Mouse (Mus musculus): ENCODE measurements around the gene Ccdc151. TPM values are rescaled to one million over a fixed set of nuclear protein-coding genes. Genes with fewer than 3 reads are reported as not detected.
A peak's percentile ranks its signal among the peaks of the same experiment; 100 is the strongest.

The Ccdc151 gene
- polyA plus RNA-seq, 1 experiment = 0.19 TPM

DNA sequence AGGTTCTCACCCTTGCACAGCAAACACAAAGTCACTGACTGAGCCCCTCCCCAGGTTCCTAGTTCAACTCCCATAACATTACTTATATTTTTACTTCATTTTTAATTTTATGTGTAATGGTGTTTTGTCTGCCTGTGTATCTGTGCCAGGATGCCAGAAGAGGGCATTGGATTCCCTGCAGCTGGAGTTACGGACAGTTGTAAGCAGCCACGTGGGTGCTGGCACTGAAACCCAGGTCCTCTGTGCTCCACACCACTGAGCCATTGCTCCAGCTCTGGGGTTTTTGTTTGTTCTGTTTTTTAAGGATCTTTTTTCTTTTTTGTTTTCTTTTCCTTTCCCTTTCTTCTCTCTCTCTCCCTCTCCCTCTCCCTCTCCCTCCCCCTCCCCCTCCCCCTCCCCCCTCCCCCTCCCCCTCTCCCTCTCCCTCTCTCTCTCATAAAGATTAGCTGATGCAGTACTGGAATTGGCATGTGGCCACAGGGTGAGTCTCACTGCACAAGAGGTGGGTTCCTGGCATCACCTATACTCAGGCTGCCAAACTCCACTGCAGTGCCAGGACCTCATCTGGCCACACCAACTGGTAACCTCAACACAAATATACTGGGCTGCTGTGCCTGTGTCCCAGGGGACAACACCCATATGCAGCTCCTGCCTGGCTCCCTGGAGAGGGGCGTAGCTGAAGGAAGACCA is 6.1 kb downstream of the Ccdc151 start:
- no peak for DNase-seq (ENCODE audit: low spot score)

DNA sequence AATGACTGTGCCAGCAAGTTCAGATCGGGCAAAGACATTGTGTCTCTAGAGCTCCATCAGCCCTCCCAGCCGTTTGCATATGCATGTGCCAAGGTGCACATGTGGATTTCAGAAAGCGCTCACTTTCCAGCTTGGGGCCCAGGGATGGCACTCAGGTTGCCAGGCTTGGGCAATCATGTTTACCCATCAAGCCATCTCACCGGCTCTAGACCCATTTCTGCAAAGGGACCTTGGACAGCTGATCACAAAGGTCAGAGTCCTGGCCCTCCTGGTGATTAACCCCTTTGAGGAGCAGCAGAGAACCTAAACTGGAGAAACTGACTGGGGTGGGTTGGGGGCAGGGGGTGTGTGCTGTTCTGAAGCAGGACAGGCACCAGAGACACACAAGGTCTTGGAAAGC is 10.2 kb downstream of the Ccdc151 start:
- no peak for DNase-seq (ENCODE audit: low spot score)

DNA sequence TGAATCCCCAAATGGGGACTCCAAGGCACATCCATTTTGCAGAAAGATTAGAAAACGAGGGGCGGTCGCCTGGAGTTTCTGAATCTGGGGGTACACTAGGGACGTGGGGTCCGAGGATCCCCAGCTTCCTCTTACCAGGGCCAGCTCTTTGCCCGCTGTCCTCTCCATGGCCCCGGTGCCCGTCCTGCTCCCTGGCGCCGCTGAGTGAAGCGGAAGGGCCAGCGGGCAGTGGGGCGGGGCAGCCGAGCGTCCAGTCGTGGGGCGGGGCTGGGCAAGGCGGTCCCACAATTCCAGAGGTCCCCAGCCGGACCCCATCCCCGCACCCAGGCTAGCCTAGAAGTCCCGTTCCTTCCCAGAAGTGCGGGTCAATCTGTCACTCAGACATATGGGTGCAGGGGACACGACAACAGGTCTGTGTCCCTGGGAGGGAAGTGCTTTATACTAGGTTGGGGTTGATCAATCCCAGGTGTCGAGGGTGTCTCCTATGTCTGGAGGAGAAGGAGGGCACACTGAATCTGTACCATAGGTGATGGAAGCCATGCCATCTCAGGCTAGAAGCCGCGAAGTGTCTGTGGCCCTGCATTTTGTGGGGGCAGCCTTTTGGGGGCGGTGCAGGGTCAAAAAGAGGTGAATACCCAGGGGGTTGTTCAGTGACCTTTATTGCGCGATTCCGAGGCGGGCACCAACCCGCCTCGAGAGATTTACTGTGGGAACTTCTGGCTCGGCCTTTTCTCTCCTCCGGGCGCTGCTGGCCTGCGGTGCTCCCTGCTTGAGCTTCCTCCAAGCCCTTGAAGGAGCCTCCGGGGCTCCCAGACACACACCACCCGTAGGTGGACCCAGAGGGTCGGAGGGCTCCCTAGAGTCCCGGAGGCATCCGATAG is 13.0 kb downstream of the Ccdc151 start, which contains the start of gene Rgl3:
TSS of gene Rgl3 (minus strand) at position 217 of the 881 bp plus-strand sequence.
- peak; percentile 59 for DNase-seq (ENCODE audit: low spot score)

DNA sequence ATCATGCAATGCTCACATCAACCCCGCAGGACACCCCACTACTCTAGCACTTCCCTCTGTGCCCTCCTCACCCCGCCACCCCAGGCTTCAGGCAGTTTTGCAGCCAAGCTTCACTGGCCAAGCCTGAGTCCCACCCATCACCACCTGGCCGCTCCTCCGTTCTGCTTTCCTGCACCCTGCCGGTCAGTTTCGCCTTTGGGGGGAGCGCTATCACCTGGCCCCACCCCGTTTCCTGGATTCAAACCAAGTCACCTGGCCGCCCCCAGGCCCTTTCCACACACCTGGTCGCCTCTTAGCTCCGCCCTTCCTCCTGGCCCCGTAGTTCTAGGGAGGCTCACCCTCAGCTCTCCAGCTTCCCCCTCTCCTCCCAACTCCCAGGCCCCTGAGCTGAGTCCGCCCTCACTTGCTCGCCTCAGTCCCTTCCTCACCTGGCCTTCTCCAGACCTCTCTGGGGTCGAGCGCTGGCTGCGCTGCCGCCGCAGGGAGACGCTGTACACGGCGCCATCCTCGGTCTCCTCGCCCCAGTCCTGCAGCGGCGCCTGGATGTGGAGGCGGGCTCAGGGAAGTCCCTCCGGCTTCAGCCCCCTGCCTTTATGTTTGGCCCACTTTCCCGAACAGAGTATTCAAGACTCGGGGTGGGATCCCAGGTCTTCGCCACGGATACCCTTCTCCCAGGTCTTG is 13.9 kb downstream of the Ccdc151 start:
- DNase-seq (ENCODE audit: low spot score) = peak; percentile 46

DNA sequence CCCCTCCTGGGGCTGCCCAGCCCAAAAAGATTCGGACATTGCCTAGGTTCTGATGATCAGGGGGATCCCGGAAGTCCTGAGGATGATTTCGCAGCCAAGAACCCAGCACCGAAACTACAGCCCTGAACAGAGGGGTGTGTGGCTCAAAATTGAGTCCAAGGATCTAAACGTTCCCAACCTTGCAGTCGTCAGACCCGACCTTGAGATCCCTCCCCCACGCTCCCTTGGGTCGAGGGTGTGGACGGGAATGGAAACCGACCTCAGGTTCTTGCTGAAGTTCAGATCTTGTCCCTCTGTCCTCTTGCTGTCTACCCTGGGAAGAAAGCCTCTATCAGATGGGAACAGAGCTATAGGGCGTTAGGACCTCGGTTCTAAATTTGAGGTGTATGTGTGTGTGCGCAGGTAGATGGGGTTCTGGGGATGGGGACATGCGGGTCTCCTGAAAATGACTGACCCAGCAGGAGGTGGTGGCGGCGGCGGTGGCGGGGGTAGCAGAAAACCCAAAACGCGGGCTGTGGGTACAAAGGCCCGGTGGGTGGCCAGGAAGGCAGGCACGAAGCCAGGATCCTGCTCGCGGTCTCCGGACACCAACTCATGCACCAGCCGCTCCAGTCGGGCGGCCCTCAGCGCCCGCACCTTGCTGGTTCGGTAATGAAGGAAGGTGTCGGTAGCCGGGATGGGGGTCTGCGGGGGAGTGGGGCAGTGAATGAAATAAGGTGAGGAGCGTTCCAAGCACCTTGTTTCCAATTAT is 14.7 kb downstream of the Ccdc151 start:
- no peak for DNase-seq (ENCODE audit: low spot score)

DNA sequence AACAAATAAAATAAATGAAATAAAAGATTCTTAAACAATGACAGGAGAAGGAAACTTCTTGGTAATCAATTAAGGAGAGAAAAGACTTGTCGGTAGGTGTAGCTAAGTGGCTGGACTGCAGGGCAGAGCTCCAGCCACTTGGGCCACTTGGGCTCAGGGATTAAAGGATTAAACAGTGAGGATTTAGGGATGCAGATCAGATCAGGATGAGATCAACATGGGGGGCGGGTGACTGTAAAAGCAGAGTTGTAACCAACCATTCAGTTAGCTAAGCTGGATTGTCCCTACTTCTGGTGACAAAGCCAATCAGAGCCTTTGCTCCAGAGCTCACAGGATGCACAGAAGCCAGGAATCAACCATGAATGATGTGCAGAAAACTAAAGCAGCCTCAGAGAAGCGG is 18.5 kb downstream of the Ccdc151 start:
- DNase-seq (ENCODE audit: low spot score) = no peak

DNA sequence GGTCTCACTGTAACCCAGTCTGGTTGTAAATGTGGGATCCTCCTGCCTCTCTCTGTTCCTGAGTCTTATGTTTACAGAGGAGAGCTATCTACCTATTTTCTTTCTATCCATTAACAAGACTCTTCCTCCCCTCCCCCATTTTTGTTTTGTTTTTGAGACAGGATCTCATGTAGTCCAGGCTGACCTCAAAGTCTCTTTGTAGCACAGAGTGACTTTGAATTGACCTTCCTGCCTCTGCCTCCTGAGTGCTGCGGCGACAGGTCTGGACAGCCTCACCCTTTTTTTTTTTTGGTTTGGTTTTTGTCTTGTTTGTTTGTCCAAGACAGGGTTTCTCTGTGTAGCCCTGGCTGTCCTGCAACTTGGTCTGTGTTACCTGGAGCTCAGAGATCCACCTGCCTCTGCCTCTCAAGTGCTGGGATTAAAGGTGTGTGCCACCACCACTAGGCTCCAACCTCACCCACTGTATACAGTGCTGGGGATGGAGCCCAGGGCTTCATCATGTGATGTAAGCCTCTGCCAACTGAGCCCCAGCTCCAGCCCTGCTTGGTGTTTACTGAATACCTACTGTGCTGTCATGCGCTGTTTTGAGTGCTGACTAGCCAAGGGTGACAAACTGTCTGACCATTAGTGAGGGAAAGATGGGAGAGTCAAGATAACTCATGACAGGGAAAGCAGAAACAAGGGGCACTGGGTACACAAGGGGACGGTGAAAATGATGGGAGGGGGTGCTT is 23.9 kb downstream of the Ccdc151 start:
- DNase-seq (ENCODE audit: low spot score) = no peak

DNA sequence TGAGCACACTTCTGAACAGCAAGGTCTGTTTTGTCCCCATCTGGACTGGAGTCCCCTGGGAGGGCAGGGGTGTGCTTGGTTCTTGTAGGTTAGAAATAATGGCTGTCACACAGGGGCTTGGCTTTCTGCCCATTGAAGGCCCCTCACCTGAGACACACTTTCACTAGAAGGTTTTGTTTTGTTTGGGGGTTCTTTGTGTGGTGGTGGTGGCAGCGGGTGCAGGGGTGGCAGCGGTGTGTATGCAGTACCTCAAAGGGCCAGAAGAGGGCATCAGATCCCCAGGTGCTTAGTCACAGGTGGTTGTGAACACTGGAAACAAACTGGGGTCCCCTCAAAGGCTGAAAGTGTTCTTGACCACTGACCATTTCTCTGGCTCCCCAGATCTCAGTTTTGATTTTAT is 24.5 kb downstream of the Ccdc151 start:
- DNase-seq (ENCODE audit: low spot score) = no peak

DNA sequence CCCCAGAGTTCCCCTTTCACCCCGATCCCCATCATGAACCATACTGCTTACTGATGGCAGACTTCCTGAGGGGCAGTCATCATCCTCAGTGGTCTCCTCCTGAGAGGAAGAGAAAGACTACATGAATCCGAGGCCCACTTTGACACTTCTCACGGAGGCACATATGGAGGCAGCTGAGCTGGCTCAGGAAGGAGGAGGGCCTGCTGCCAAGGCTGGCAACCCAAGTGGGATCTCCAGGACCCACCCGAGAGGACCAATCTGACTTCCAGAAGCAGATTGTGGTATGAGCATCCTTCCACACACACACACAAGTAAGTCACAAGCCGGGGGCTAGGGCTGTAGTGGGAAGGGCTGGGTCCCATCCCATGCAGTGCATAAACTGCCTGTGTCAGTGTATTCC is 25.1 kb downstream of the Ccdc151 start:
- DNase-seq (ENCODE audit: low spot score) = no peak

DNA sequence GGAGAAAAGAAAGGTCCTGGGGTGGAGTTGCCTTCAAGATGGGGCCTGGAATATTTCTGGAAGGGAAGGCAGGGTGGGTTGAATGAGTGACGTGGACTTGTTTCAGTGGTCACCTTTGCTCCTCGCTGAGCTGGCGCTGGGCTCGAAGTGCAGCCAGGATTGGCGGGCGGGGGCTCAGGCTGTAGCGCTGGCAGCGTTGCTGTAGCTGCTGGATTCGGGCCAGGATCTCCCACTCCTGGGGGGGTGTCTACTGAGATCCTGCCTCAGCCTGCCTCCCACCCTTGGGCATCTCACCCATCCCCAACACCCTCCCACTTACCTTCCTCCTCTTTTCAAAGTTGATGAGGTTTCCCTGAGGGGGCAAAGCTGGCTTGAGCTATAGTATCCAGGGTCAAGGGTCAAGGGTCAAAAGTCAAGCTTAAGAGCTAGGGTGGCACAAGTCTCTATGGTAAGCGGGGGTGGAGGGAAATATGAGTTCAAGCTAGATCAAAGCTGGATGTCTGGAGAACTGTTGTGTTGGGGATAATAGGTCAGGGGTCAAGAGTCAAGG is 25.7 kb downstream of the Ccdc151 start:
- DNase-seq (ENCODE audit: low spot score) = no peak

DNA sequence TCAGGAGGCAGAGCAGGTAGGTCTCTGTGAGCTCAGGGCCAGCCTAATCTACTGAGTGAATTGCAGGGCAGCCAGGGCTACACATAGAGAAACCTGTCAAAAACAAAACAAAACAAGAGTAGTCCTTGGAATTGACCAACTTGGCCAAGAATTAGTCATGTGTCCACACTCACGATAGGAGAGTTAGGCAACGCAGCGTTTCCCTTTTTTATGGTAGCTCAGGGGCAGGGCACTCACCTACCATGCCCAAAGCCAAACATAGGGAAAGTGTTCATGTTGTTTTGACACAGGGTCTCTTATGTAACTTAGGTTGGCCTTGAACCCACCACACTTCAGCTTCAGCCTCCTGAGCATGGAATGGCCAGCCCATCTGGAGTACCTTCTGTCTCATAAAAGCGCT is 33.1 kb downstream of the Ccdc151 start:
- no peak for DNase-seq (ENCODE audit: low spot score)

DNA sequence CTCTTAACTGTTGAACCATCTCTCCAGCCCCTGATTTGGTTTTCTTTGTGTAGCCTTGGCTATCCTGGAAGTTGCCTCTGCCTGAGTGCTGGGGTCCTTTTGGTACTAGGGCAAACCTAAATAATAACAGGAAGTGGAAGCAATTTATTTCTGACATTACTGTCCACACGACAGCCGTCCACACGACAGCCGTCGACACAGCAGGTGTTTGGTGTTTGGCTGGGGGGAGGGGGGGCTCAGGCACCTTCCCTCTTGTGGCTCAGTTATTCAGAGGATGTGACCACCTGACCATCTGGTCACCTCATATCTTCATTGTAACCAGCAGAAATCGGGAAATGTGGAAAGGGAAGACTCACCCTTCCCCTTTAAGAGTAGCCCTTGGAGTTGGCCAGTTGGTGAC is 33.6 kb downstream of the Ccdc151 start:
- DNase-seq (ENCODE audit: low spot score) = no peak

DNA sequence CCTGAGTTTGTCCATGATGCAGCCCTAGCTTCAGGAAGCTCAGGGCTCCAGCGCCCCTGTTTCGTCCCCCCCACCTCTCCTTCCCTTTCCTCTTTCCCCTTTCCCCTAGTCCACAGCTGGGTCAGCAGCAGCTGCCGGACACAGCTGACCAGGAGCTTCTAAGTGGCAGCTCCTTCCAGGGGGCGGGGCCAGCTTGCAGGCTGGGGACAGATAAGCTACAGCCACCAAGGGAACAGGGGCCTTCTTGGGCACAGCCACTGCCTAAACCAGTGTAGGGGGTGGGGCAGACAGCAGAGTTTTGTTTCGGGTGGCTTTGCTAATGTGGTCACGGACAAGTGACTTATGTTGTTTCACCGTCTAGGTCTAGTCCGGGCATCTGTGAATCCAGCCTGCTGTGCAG is 39.0 kb downstream of the Ccdc151 start, which contains the start of gene Epor:
TSS of gene Epor (minus strand) at position 90 of the 400 bp plus-strand sequence.
- DNase-seq (ENCODE audit: low spot score) = no peak

DNA sequence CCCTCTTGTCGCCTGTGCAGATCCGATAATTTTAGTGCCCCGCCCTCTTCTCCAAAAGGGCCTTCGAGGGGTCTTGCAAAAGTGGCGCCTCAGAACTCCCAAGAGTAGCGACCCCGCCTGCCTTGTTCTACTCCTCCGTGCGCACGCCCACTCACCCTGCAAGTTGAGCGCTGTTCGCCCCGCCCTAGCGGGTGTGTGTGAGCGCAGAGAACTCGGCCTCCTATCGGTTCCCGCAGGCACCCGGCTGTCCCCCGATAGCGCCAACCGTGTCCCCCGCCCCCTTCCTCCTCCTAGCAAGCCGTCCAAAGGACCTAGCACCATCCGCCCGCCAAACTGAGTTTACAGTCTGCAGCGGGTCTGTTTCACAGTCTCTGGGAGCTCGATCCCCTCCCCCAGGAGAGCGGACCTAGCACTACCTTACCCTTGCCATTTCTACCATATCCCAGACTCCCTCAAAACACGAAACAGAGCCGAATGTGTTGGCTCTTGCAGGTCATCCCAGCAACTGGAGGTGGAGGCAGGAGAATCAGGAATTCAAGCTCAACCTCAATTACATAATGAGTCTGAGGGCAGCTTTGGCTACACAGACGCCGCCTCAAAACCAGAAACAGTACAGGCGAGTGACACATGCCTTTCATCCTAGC is 39.9 kb downstream of the Ccdc151 start:
- no peak for DNase-seq (ENCODE audit: low spot score)

DNA sequence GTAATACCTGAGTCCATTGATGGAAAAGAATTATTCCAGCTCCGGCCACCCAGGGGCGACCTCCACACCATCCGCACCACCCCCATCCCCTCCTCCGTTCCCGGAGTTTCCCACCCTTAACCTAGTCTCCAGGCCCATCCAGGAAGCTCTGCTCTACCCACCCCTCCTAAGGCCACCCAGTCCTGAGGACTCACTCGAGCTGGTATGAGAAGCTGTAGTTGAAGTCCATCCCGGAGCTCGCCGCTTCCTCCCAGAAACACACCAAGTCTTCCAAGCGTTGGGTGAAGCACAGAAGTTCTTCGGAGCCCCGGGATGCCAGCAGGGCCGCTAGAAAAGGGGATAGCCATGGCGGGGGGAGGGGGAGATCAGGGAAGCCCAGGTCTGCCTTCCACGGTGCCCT is 40.4 kb downstream of the Ccdc151 start:
- no peak for DNase-seq (ENCODE audit: low spot score)

DNA sequence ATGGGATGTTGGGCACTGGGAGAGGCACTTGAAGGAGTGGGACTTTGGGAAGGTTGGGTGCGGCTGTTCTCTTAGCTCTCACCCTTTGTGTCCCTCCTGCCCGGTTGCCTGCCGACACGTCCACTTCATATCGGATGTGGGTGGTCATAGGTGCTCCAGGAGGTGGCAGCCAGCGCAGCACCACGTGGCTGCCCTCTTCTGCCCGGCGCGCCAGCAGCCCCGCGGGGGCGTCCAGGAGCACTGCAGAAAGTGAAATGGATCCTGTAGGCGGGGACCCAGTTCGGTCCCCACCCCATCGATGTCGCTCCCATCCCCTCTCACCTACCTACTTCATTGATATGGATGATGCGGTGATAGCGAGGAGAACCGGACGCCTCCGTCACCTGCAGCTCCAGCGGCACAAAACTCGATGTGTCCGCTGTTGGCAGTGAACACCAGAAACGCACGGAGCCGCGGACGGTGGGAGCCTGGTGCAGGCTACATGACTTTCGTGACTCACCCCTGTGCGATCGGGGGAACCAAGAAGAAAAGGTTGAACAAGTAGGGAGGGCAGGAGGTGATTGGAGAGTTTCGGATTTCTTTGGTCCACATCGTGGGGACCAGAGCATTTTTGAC is 41.0 kb downstream of the Ccdc151 start:
- no peak for DNase-seq (ENCODE audit: low spot score)

DNA sequence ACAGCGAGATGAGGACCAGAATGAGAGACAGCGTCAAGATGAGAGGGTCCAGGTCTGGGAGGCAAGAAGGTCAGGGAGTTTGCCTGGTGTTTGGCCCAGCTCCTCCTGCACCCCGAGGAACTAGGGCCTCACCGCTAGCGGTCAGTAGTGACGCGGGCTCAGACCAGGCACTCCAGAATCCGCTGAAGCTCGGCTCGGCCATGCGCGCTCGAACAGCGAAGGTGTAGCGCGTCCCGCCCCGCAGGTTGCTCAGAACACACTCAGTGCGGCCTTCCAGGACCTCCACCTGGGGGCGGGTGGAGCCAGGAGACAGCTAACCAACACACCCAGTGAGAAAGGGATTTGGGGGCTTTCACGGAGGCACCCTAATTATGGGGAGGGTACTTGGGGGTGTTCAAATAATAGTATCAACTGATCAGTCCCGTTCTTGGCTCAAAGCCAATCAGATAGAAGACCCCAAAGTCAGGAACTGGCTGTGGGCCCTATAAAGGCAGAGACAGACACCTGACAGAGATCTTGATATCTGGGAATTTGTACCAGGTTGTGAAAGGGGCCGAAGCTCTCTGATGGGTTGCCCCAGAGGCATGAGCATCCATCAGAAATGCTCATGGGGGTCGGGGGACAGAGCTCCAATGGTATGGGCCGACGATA is 41.8 kb downstream of the Ccdc151 start:
- no peak for DNase-seq (ENCODE audit: low spot score)

DNA sequence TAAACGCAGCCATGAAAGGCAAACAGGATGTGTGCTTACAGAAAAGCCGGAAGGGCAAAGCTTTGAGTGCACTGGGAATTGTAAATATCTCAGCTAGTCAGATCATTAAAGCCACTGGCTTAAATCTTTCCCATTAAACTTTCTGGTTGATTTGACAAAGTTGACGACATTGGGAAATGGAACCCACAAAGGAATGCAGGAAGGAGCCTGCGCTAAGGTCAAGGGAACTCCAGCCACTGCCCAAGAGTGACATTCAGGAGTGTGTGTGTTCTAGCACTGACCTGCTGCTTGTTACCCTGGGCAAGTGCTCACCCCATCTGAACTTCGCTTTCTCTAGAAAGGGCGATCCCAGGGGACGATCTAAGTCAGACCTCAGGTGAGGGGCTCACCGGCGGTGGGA is 42.3 kb downstream of the Ccdc151 start:
- DNase-seq (ENCODE audit: low spot score) = no peak

DNA sequence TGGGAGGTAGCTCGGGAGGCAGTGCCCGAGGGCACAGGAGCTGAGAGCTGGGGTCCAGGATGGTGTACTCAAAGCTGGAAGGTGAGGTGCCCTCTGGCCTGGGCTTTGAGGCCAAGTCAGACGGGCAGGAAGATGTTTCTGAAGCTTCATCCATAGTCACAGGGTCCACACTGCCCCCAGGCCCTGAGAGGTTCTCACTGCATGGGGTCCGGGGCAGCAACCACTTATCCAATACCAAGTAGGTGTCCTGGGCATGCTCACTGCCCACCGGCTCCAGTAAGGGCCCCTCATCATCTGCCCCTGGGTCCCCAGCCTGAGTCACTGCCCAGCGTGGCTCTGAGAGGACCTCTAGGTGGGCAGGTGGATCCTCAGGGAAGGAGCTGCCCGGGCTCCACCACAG is 43.2 kb downstream of the Ccdc151 start:
- DNase-seq (ENCODE audit: low spot score) = no peak

Measured in urinary bladder, adult 2 months (tissue).